Mouse (Mus musculus) bone marrow, adult 2 months (tissue): ENCODE measurements around the gene Nab2. TPM values are rescaled to one million over a fixed set of nuclear protein-coding genes. Genes with fewer than 3 reads are reported as not detected.

ENCODE experiments used
- H3K27ac ChIP-seq: fragments of 200-500 bp; 2 replicates; pipeline ENCODE4 v1.5.1; 2012; ENCODE audit warnings: low read depth, mild to moderate bottlenecking, control low read depth, inconsistent platforms, low read length; ENCODE audit not compliant: control insufficient read depth, poor library complexity, insufficient read depth
- H3K4me1 ChIP-seq: fragments of 200-500 bp; 2 replicates; pipeline ENCODE4 v1.6.1; 2011; ENCODE audit warnings: low read length; ENCODE audit not compliant: control insufficient read depth, insufficient read depth
- H3K4me3 ChIP-seq: fragments of 200-500 bp; replicated peaks from 2 replicates; pipeline ENCODE3; 2011; ENCODE audit warnings: mild to moderate bottlenecking, low read depth, low read length, control low read depth; ENCODE audit not compliant: control insufficient read depth
- CTCF ChIP-seq: fragments of 200-500 bp; IDR thresholded peaks from 2 replicates; pipeline ENCODE4 v1.5.1; 2011; ENCODE audit warnings: low read length, control low read depth; ENCODE audit not compliant: control insufficient read depth, insufficient read depth
- POLR2A ChIP-seq: fragments of 200-500 bp; IDR thresholded peaks from 2 replicates; pipeline ENCODE4 v1.6.1; 2011; ENCODE audit warnings: low read depth, mild to moderate bottlenecking, control low read depth, low read length, borderline replicate concordance; ENCODE audit not compliant: control insufficient read depth
- WGBS: fragments of 180-500 bp; shearing (Covaris S2); methylation state at CpG from one replicate; pipeline ENCODE4 v1.1.7; 2018; 5-methylcytosine and 5-hydroxymethylcytosine counted together
- polyA plus RNA-seq: library from polyadenylated mRNA; stranded (reverse); fragments of >200 nt; gene quantifications from 2 replicates; pipeline ENCODE4 v1.2.4, GENCODE M21; 2011; ENCODE audit warnings: low replicate concordance; ENCODE audit not compliant: missing spikeins, insufficient read depth, insufficient read length

Gene Nab2
- polyA plus RNA-seq, 1 experiment = 4.0 TPM

DNA sequence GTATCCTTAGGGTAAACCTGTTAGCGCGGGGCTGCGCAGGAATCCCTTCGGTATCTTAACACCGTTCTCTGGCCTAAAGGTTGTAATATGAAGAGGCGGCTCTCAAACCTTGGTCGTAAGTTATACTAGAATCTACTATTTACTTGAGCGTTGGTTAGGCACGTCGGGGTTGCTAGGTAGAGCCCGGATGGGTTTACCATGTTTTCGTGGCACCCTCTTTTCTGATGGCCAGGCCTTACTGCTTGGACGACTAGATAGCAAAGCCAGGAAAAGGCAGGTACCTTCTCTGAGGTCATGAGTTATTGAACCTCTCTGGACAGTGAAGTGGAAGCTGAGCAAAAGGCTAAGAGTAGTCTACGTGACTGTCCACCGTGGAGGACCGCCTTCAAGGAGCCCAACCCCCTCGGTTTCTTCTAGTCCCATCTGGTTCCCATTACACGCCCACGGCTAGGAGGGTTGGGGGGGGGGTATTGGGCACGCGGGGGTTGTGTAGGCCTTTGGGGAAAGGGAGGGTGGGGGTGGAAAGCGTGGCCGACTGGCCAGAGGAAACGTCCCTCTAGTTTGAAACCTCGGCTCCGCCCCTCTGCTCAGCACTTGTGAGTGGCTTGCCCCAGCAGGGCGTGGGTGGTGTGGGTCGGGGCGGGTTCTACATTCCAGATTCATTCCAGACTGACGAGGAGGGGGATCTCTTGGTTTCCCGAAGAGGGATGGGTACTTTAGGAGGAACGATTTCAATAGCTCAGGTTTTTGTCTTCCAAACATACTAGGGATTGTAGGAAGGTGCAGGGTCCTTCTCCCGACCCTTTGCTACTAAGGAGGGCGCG is 887 bp downstream of the Nab2 start:
- Histone ChIP-seq H3K4me1 (no peaks in the 10 kb centered on the region; the same call in 1 of the 2 replicates), H3K27ac (peak overlapping the region; percentile 70), H3K4me3 (peak overlapping the region; percentile 63)
- TF ChIP-seq CTCF (no peak), POLR2A (peak; percentile 22; the same call in 1 of the 2 replicates)
- WGBS = under 1% methylated on average over 35 of the region's 35 CpGs

DNA sequence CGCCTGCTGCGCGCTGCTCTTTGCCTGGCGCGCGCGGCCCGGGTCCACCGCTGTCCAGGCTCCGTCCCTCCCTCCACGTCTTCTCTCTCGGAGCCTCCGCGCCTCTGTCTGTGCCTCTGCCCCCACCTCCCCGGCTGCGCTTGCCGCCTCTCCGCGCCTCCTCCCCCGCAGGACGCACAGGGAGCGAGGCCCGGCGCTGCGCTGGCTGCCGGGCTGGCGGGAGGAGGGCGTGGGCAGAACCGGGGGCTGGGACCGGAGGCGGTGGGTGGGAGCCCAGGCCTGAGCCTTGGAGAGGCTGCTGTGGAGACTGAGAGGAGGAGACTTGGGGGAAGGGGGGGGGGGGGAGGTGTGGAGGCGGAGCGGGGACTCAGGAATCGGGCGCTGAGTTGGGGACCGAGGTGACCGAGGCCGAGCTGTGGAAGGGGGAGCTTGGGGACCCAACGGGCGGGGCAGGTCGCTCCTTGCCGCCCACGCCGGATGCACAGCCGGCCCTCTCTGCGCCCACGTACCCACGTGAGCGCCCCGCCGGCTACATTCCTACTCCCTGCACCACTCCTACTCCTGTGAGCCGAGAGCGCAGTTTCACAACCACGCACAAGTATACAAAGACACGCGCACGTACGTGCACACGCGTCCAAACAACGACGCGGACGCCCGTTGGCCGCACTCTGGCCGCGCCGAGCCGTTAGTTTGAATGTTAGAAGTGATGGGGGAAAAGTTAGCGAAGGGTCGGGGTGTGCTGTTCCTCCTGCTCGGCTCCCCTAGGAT is 1.7 kb downstream of the Nab2 start, which contains the start of gene Nemp1:
Nemp1 (plus strand) TSS at position 401 of the 768 bp plus-strand sequence.
- Histone ChIP-seq H3K27ac (peak within 1 kb of the TSS; percentile 70), H3K4me3 (peak within 1 kb of the TSS; percentile 63), H3K4me1 (no peaks in the 10 kb centered on the region; the same call in 1 of the 2 replicates)
- TF ChIP-seq CTCF (no peak), POLR2A (peak; percentile 31; the same call in 1 of the 2 replicates)
- under 1% methylated on average over 71 of the region's 73 CpGs for WGBS

DNA sequence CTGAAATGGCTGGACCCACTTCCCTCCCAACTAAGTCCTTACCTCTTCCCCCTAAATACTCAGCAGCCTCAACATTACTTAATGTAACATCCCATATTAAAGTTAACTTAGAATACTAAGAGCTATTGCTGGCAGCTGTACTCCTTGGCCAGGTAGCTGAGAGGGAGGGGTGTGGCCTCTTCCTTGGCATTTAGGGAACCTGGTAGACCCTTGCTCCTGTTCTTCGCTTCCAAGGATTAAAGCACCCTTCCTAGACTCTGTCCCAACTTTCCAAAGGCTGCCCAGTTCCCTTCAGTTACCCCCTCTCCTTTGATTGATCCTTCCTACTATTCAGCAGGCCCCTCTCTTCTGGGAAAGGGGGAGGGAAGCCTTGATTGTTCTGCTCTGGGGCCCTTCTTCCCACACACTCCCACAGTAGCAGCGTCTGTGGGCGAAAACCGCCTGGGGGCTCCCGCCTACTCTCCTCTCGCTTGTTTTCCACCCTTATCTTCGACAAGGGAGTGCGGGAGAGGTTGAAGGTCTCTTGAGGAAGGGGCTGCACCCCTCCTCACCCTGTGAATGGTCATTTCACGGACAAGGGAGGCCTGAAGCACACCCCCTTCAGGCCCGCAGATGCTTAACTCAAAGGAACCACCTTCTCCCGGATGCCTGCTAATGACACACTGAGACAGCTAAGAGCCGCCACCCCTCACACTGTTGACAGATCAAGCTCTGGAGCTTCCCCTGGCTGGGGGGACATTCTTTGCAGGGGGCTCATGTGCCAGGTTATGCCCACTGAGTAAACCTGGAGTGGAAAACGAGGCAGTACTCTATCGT is 2.8 kb downstream of the Nab2 start:
- TF ChIP-seq CTCF (no peak), POLR2A (no peak)
- 14% methylated on average over 14 of the region's 14 CpGs for WGBS
- Histone ChIP-seq H3K4me3 (peak overlapping the region; percentile 54), H3K27ac (peak overlapping the region; percentile 65; the same call in 1 of the 2 replicates), H3K4me1 (no peaks in the 10 kb centered on the region; the same call in 1 of the 2 replicates)

DNA sequence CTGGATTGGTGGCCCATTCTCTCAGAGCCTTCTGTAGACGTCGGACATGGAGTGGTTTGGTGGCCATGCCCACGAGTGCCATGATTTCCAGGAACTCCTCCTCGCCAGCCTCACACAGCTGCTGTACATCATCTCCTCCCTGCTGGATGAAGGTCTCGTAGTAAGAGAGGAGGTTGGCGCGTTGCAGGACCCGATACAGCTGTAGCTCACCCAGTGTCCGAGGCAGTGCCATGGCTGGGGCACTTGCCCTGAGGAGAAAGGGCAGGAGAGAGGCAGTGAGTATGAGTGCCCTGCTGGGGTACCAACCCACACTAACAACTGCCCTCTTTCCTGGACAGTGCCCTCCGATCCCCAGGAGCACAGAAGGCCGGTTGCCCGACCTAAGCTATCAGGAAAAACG is 3.5 kb downstream of the Nab2 start:
- TF ChIP-seq CTCF = no peak
- TF ChIP-seq POLR2A = no peak
- Histone ChIP-seq H3K4me1 (no peaks in the 10 kb centered on the region; the same call in 1 of the 2 replicates), H3K27ac (no peak overlapping the region), H3K4me3 (no peak overlapping the region)
- 82% methylated on average over 13 of the region's 13 CpGs for WGBS

DNA sequence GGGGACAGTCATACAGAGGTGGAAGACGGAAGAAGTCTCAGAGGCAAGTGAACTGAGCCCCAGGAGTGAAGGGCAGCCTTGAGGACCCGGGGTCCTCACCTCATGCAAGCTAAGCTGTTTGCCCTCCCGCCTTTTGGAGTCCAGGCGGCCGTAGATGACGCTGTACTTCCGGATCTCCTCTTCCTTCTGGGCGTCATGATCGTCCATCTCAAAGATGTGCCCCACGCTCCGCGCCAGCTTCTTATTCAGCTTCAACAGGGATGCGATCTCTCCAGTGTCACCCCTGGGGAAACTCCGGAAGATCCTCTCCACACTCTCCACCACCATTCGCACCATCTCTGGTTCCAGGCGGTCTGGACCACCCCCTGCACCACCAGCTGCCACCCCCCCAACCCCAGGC is 4.2 kb downstream of the Nab2 start:
- no peak overlapping the region for H3K4me3 ChIP-seq
- no peaks in the 10 kb centered on the region; the same call in 1 of the 2 replicates for H3K4me1 ChIP-seq
- no peak overlapping the region for H3K27ac ChIP-seq
- TF ChIP-seq POLR2A (no peak), CTCF (no peak)
- 89% methylated on average over 16 of the region's 16 CpGs for WGBS

DNA sequence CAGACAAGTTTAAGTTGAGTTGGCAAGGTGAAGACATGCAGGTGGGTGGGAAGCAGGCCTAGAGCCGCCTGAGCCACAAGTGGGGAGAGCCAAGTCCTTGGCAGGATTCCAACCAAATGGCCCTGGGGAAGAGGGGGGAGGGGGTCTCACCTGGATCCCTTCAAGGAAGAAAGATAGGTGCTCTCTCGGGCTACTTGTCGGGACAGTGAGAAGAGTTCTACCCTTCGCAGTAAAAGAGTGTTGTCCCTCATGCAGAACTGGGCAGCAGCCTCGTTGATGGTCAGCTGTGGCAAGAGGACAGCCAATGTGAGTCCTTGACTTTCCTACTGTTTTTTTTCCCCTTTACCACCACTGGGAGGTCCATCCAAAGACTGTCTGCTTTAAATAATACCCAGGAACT is 4.8 kb downstream of the Nab2 start:
- H3K27ac ChIP-seq = no peak overlapping the region
- H3K4me3 ChIP-seq = no peak overlapping the region
- TF ChIP-seq CTCF (no peak), POLR2A (no peak)
- 76% methylated on average over 5 of the region's 5 CpGs for WGBS
- H3K4me1 ChIP-seq = no peaks in the 10 kb centered on the region

DNA sequence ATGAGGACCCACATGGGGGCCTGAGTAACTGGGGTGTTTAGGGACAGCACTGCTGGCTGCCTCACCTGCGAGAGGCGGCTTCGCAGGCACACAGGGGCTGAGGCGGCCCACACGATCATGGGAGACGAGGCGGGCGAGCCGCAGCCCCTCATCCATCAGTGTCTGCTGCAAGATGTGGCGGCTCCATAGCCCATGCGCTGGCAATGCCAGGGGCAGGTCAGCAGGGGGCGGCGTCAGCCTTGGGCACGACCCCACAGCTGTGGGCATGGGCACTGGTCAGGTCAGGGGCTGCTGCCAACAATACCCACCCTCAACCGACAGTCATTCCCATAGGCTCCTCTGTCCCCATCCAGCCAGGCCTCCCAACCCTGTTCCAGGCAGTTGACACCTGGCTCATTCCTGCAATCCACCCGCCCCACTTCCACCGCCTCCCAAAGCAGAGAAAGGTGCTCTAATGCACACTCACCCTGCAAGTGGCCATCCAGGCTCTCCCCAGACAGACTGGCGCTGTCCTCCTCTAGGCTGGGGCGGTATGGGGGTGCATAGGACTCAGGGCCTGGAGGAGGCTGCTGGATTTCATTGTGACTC is 5.6 kb downstream of the Nab2 start:
- Histone ChIP-seq H3K4me1 (no peaks in the 10 kb centered on the region), H3K4me3 (no peak overlapping the region), H3K27ac (peak overlapping the region; percentile 20; the same call in 1 of the 2 replicates)
- no peak for TF ChIP-seq POLR2A
- TF ChIP-seq CTCF = peak; percentile 41; the same call in 1 of the 2 replicates
- WGBS = 77% methylated on average over 19 of the region's 19 CpGs
